Mouse (Mus musculus): ENCODE measurements around the gene Ica1l.

GRCm38 (mm10) chr1:59947509-59947908 lies 95.5 kb downstream of the Ica1l start:
- no peak for TF ChIP-seq POLR2A (IDR thresholded peaks at IDR 0.05; ENCODE audit: insufficient read depth, low read length)
- no peak for TF ChIP-seq CTCF (IDR thresholded peaks at IDR 0.05; ENCODE audit: low read depth, low read length)
- no peak for TF ChIP-seq EP300 (IDR thresholded peaks at IDR 0.05; ENCODE audit: insufficient read depth, low read depth, low read length)
